Mouse (Mus musculus) kidney, adult 2 months (tissue): ENCODE results near the gene Slc1a4. TPM values are rescaled to one million over a fixed set of nuclear protein-coding genes. Genes with fewer than 3 reads are reported as not detected.

Experiments
- DNase-seq: peaks from one replicate; pipeline ENCODE4 v3.0.0; 2021
- H3K27ac ChIP-seq: fragments of 200-500 bp; 2 replicates; pipeline ENCODE4 v1.5.1; 2012; ENCODE audit warnings: low read depth, low read length, control low read depth, inconsistent platforms; ENCODE audit not compliant: insufficient read depth
- H3K27me3 ChIP-seq: fragments of 200-500 bp; replicated peaks from 2 replicates; pipeline ENCODE4 v1.6.1; 2012; ENCODE audit warnings: mild to moderate bottlenecking, moderate library complexity, low read length, inconsistent platforms; ENCODE audit not compliant: control insufficient read depth, insufficient read depth
- H3K36me3 ChIP-seq: fragments of 200-500 bp; 2 replicates; pipeline ENCODE4 v1.6.1; 2012; ENCODE audit warnings: mild to moderate bottlenecking, moderate library complexity, low read length, inconsistent platforms; ENCODE audit not compliant: control insufficient read depth, insufficient read depth
- H3K4me1 ChIP-seq: fragments of 200-500 bp; 2 replicates; pipeline ENCODE4 v1.6.1; 2011; ENCODE audit warnings: low read length; ENCODE audit not compliant: control insufficient read depth, insufficient read depth
- H3K4me3 ChIP-seq: fragments of 200-500 bp; 2 replicates; pipeline ENCODE4 v1.5.1; 2011; ENCODE audit warnings: mild to moderate bottlenecking, low read depth, low read length, control low read depth; ENCODE audit not compliant: insufficient read depth
- CTCF ChIP-seq: fragments of 200-500 bp; conservative IDR thresholded peaks from 2 replicates; pipeline ENCODE4 v1.5.1; 2011; ENCODE audit warnings: low read depth, mild to moderate bottlenecking, control low read depth, low read length, moderate library complexity, mixed read lengths; ENCODE audit not compliant: insufficient read depth, insufficient read length
- POLR2A ChIP-seq: fragments of 200-500 bp; IDR thresholded peaks from one replicate; pipeline ENCODE4 v1.6.1; 2011; ENCODE audit warnings: low read depth, low read length, control low read depth
- WGBS: fragments of 180-500 bp; shearing (Covaris S2); methylation state at CpG from one replicate; pipeline ENCODE4 v1.1.7; 2018; 5-methylcytosine and 5-hydroxymethylcytosine counted together
- polyA plus RNA-seq: library from polyadenylated mRNA; depleted of rRNA; stranded (reverse); fragments of >200 nt; gene quantifications from 2 replicates; pipeline ENCODE4 v1.2.3, GENCODE M21; 2012

The Slc1a4 gene
- polyA plus RNA-seq, 1 experiment = 5.2 TPM

- Histone ChIP-seq H3K27ac (no peak overlapping the region), H3K4me3 (no peak overlapping the region), H3K27me3 (no peaks in the 10 kb centered on the region), H3K4me1 (no peaks in the 10 kb centered on the region), H3K36me3 (no peaks in the 10 kb centered on the region)
- no peak for TF ChIP-seq CTCF
- no peak for DNase-seq
- 84% methylated on average over 9 of the region's 9 CpGs for WGBS
Measured at GRCm38 (mm10) chr11:20325073-20325694, 7.3 kb downstream of the Slc1a4 start.

- H3K27ac ChIP-seq = no peak overlapping the region
- no peak for TF ChIP-seq CTCF
- TF ChIP-seq POLR2A = no peak
- no peaks in the 10 kb centered on the region for H3K27me3 ChIP-seq
- DNase-seq = no peak
- 93% methylated on average over 3 of the region's 3 CpGs for WGBS
- H3K4me1 ChIP-seq = no peaks in the 10 kb centered on the region
- no peaks in the 10 kb centered on the region for H3K36me3 ChIP-seq
- H3K4me3 ChIP-seq = no peak overlapping the region
Measured at GRCm38 (mm10) chr11:20324006-20324405, 8.5 kb downstream of the Slc1a4 start.

- no peak overlapping the region for H3K4me3 ChIP-seq
- no peaks in the 10 kb centered on the region for H3K27me3 ChIP-seq
- TF ChIP-seq CTCF (no peak), POLR2A (no peak)
- no peaks in the 10 kb centered on the region for H3K36me3 ChIP-seq
- DNase-seq = no peak
- WGBS = 94% methylated on average over 3 of the region's 3 CpGs
- H3K27ac ChIP-seq = no peak overlapping the region
- H3K4me1 ChIP-seq = no peaks in the 10 kb centered on the region
Measured at GRCm38 (mm10) chr11:20322366-20322765, 10.1 kb downstream of the Slc1a4 start.

GRCm38 (mm10) chr11:20320661-20321060 lies 11.9 kb downstream of the Slc1a4 start:
- WGBS = 81% methylated on average over 3 of the region's 3 CpGs
- DNase-seq = no peak
- H3K27ac ChIP-seq = no peak overlapping the region
- no peaks in the 10 kb centered on the region for H3K27me3 ChIP-seq
- no peaks in the 10 kb centered on the region for H3K4me1 ChIP-seq
- no peaks in the 10 kb centered on the region for H3K36me3 ChIP-seq
- no peak for TF ChIP-seq POLR2A
- no peak for TF ChIP-seq CTCF
- no peak overlapping the region for H3K4me3 ChIP-seq

GRCm38 (mm10) chr11:20318659-20319454 lies 13.7 kb downstream of the Slc1a4 start:
- H3K27me3 ChIP-seq = no peaks in the 10 kb centered on the region
- H3K27ac ChIP-seq = no peak overlapping the region
- TF ChIP-seq POLR2A = no peak
- H3K4me3 ChIP-seq = no peak overlapping the region
- no peaks in the 10 kb centered on the region for H3K36me3 ChIP-seq
- WGBS = 77% methylated on average over 16 of the region's 16 CpGs
- H3K4me1 ChIP-seq = 0 out of 2 replicates have a peak, but pooled peaks cover 3% of the 10 kb centered on the region
- no peak for DNase-seq

- Histone ChIP-seq H3K4me1 (peaks cover 8% of the 10 kb centered on the region; the same call in 1 of the 2 replicates), H3K36me3 (no peaks in the 10 kb centered on the region), H3K27me3 (no peaks in the 10 kb centered on the region), H3K27ac (peak overlapping the region; percentile 74), H3K4me3 (no peak overlapping the region)
- TF ChIP-seq CTCF (no peak), POLR2A (no peak)
- peak; percentile 91 for DNase-seq
- WGBS = 64% methylated on average over 8 of the region's 8 CpGs
Measured at GRCm38 (mm10) chr11:20313576-20313975, 18.9 kb downstream of the Slc1a4 start.

- no peaks in the 10 kb centered on the region for H3K36me3 ChIP-seq
- no peak overlapping the region for H3K4me3 ChIP-seq
- WGBS = 62% methylated on average over 5 of the region's 5 CpGs
- peaks cover 6% of the 10 kb centered on the region; the same call in 1 of the 2 replicates for H3K4me1 ChIP-seq
- H3K27me3 ChIP-seq = no peaks in the 10 kb centered on the region
- no peak for TF ChIP-seq CTCF
- H3K27ac ChIP-seq = no peak overlapping the region
- DNase-seq = peak; percentile 19
Measured at GRCm38 (mm10) chr11:20309044-20309443, 23.5 kb downstream of the Slc1a4 start.
